Mouse (Mus musculus) kidney, postnatal 36 days (tissue): ENCODE results near the gene Prr13.

ENCODE experiments used
- DNase-seq, 2 experiments: peaks; one replicate each; pipeline ENCODE4 v3.0.0; 2021 to 2022; ENCODE audit warnings: mixed read lengths in 2 of 2

Gene Prr13

DNA sequence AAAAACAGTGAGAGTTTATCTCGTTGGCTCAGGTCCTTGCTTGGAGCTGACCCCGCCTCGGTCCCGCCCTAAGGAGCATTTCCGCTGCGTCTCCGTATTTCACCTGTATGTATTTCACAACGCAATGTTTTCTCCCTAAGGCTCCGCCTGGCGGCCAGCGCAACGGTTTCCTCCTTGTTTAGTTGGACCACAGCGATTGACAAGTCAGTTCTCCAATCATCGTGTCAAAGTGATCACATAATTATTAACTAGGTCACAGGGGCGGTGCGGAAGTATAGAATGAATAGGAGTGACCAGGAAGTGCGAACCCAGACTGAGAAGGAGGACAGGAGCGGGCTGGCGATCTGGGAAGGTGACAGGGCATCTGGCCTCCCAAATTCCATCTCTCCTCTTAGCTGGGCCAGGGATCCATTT lies at the start of gene Prr13:
TSS of gene Prr13 (plus strand) at position 125 of the 414 bp plus-strand sequence.
- peak; percentile 95 to 99 for DNase-seq

DNA sequence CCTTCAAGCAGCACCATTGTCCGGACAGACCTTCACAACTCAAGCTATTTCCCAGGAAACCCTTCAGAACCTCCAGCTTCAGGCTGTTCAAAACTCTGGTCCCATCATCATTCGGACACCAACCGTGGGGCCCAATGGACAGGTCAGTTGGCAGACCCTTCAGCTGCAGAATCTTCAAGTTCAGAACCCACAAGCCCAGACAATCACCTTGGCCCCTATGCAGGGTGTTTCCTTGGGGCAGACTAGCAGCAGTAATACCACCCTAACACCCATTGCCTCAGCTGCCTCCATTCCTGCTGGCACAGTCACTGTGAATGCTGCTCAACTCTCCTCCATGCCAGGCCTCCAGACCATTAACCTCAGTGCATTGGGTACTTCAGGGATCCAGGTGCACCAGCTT lies 49.5 kb upstream of the Prr13 start:
- DNase-seq, result no peak

DNA sequence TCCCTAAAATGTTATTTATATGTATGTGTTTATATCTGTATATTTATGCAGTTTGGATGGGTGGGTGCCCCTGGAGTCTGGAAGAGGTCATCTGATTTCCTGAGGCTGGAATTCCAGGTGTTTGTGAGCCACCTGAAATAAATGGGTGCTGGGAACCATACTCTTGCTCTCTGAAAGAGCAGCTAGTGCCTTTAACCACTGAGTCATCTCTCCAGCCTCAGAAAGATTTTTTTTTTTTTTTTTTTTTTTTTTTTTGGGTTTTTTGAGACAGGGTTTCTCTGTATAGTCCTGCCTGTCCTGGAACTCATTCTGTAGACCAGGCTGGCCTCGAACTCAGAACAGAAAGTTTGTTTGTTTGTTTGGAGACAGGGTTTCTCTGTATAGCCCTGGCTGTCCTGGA lies 47.8 kb upstream of the Prr13 start:
- DNase-seq, result no peak

GRCm38 (mm10) chr15:102413687-102414086 lies 45.1 kb upstream of the Prr13 start:
- DNase-seq, result no peak

DNA sequence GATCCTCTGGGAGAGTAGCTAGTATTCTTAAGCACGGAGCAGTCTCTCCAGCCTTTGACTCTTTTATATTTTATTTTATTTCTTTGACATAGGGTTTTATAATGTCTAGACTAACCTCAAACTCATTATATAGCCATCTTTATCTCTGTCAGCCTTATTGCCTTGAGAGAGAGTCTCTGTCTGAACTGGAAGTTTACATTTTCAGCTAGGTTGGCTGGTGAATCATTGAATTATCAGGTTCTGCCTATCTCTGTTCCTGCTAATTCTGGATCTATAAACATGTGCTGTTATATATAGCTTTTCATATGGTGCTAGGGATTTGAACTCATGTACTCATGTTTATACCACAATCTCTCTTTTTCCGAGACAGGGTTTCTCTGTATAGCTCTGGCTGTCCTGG lies 41.3 kb upstream of the Prr13 start:
- no peak for DNase-seq

GRCm38 (mm10) chr15:102420986-102421385 lies 37.8 kb upstream of the Prr13 start:
- DNase-seq, result no peak

GRCm38 (mm10) chr15:102421437-102421836 lies 37.4 kb upstream of the Prr13 start:
- DNase-seq, result peak; percentile 62 to 70

GRCm38 (mm10) chr15:102423602-102424240 lies 35.1 kb upstream of the Prr13 start:
- no peak for DNase-seq

DNA sequence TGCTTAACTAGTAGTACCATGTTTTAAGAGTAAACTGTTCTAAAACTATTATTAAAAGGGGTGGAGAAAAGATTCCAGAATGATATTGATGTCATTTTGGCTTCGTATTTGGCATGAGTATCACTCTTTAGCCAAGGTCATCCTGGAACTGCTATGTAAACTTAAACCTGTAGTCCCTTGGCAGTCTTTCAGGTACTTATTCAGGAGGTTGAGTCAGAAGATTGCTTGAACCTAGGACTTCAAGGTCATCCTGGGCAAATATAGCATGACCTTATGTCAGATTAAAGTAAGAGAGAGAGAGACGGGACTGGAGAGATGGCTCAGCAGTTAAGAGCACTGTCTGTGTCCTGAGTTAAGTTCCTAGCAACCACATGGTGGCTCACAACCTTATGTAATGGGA lies 34.2 kb upstream of the Prr13 start:
- DNase-seq, result no peak

- DNase-seq, result no peak
These were observed 31.9 kb upstream of the Prr13 start for GRCm38 (mm10) chr15:102426963-102427362.

DNA sequence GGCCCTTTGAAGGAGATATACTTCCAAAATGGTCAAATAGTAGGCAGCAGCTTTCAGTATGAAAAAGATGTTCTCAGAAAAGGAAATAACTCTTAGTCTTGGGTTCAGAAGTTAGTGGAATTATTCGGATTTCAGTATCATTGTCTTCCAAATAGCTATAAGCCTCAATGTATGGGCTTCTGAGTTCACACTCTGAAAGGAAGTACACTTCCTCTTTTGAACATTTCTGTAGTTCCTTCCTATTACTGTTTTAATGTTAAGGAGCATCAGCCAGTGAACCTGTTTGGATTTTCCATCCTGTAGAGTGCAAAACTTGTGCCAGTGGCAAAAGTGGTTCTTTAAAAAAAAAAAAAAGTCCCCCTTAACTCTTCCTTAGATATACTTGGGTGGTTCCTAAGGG lies 26.8 kb upstream of the Prr13 start:
- DNase-seq, result no peak

DNA sequence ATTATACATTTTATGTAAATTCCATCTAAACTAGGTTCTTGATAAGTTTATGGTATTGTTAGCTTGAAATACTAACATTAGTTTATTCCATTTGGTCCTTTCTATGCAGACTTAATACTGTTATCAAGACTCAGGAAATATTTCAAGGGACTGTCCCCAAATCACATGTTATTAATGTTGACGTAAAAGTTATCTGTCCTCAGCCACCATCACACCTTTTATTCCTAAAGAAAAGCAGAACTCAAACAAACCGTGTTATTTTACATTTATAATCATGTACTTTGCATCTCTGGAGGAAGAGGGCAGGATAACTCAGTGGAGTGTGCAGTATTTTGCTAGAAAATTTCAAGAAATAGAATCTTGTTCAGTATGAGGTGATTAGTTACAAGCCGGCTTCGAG lies 25.7 kb upstream of the Prr13 start:
- DNase-seq, result no peak

DNA sequence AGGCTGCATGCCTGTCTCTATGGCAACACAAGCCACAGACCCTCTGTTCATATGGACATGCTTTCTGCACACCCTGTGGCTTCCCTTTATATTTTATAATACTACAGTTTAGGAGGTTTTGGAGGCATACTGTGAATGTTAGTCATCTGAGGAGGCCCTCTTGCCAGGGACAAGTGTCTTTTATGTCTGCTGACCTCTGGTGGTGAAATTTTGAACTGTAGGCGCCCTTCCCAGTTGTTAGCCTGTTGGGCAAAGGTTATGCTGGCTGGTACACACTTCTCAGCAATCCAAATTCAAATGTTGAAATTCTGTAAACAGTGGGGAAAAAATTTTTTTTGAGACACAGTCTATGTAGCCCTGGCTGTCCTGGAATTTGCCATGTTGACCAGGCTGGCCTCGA lies 16.3 kb upstream of the Prr13 start:
- DNase-seq, result peak; percentile 84 to 94

DNA sequence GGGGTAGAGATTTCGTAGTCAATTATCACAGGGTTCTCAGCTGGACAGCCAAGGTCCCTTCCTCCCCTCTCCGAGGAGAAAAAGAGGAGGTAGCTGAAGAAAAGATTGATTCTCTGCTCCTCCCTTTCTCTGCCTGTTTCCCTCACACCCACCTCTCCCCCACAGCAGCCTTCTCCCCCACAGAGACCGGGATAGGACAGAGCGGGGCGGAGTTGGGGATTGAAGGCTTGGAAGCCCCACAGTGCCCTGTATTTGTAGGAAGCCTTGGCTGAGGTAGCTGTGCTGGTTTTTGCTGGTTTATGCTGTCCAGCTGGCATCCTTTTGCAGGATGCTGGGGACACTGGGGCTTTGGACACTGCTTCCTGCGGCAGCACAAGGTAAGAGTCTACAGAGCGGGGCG lies 13.7 kb upstream of the Prr13 start, which contains the start of gene Amhr2:
TSS of gene Amhr2 (plus strand) at position 222 of the 400 bp plus-strand sequence.
- no peak for DNase-seq

DNA sequence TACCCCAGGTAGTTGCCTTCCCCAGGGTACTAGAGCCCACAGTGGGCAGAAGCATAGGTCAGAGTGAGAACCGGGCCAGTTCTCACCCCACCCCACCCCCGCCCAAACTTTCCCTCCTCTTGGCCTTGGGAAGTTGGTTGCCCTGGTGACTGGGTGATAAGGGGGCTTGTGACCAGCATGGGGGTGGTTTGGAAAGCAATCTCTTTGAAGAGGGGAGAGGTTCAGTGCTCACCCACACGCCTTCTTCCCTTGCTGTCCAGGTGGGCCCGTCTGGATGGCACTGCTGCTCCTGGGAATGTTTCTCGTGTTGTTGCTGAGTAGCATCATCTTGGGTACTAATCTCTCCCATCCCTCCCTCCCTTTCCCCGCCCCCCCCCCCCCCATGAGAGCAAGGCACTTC lies 12.4 kb upstream of the Prr13 start:
- no peak for DNase-seq

GRCm38 (mm10) chr15:102449366-102449765 lies 9.5 kb upstream of the Prr13 start:
- no peak for DNase-seq

GRCm38 (mm10) chr15:102450928-102451327 lies 7.9 kb upstream of the Prr13 start:
- peak; percentile 57 to 70 for DNase-seq

GRCm38 (mm10) chr15:102451666-102452430 lies 7.0 kb upstream of the Prr13 start:
- DNase-seq, result no peak

DNA sequence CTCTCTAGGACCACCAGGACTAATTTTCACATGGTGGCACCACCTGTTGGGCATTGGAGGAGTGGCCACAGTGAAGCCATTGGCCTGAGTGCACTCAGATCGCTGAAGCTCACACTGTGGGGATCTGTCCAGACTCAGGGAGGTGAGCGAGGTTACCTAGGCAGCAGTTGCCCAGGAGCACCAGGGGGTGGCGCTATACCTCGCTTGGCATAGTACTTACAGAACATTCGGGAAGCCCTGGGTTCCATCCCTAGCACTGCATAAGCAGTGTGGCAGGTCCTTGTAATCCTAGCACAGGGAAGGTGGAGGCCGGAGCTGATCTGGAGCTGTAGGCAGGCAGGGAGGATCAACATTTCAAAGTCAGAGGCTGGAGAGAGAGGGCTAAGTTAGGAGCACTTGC lies 2.8 kb upstream of the Prr13 start:
- DNase-seq, result peak in 1 of 2 experiments; percentile 53

GRCm38 (mm10) chr15:102458050-102458736 lies 635 bp upstream of the Prr13 start:
- DNase-seq, result peak in 1 of 2 experiments; percentile 24

DNA sequence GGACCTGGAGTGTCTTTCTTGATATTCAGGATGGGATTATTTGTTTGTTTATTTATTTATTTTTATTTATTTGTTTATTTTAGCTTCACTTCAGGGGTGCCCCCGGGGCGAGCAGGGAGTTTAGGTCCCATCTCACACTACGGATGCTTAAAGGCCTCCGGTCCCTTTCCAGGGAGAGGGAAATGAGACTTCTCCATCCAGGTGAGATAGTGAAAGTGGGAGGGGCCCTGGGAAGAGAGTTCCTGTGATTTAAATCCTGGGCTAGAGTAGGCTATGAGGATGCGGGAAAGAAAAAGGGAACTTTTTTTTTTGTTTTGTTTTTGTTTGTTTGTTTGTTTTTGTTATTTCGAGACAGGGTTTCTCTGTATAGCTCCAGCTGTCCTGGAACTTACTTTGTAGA lies 553 bp downstream of the Prr13 start:
- no peak for DNase-seq

DNA sequence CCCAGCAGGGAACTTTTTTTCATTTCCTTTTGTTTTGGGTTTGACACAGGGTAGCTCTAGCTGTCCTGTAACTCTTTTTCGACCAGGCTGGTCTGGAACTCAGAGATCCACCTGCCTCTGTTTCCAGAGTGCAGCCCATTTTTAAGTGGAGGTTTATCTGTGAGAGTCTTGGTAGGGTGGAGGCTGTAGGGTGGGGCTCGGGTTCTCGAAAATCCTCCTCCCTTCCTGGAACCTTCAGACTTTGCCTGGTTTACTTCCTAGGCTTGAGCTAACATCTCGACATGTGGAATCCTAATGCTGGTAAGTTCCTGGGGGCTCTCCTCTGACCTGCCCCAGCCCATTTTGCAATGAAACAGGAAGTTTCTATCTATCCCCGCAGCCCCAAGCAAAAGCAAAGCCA lies 1.0 kb downstream of the Prr13 start:
- DNase-seq, result no peak

GRCm38 (mm10) chr15:102460409-102460808 lies 1.6 kb downstream of the Prr13 start:
- DNase-seq, result no peak

- no peak for DNase-seq
These were observed 2.1 kb downstream of the Prr13 start for GRCm38 (mm10) chr15:102460971-102461370.
